Mouse (Mus musculus): ENCODE data around the gene Rpl27. TPM values are rescaled to one million over a fixed set of nuclear protein-coding genes. Genes with fewer than 3 reads are reported as not detected.
A peak's percentile ranks its signal among the peaks of the same experiment; 100 is the strongest.
"Not testable (repeated sequence)": the region's sequence is repeated elsewhere in the genome, so short reads cannot be mapped to it uniquely, and the experiment has no call there.

Rpl27 gene
- polyA plus RNA-seq, 1 experiment, result 697 TPM

- Histone ChIP-seq H3K9me3 (no peaks in the 10 kb centered on the region), H3K4me3 (replicated peaks) (peak within 1 kb of the TSS; percentile 99), H3K27me3 (replicated peaks) (no peaks in the 10 kb centered on the region), H3K36me3 (replicated peaks; ENCODE audit: low read length) (peaks cover 23% of the 10 kb centered on the region), H3K4me1 (peaks cover 46% of the 10 kb centered on the region)
- TF ChIP-seq FLI1 (IDR thresholded peaks at IDR 0.05; ENCODE audit: low read length) (no peak), GATA1 (IDR thresholded peaks at IDR 0.05; ENCODE audit: borderline replicate concordance, low read length) (no peak)
Measured at GRCm38 (mm10) chr11:101424925-101425813, 16.9 kb upstream of the Rpl27 start, which contains the start of the genes Rundc1 and Ptges3l. TSS of gene Rundc1 (plus strand) at chr11:101425085. TSS of gene Ptges3l (minus strand) at chr11:101425333.

GRCm38 (mm10) chr11:101426165-101426564 lies 15.9 kb upstream of the Rpl27 start:
- Histone ChIP-seq H3K9me3 (no peaks in the 10 kb centered on the region), H3K4me3 (replicated peaks) (peak overlapping the region; percentile 99), H3K36me3 (replicated peaks; ENCODE audit: low read length) (peaks cover 33% of the 10 kb centered on the region), H3K4me1 (peaks cover 45% of the 10 kb centered on the region), H3K27me3 (replicated peaks) (no peaks in the 10 kb centered on the region)
- TF ChIP-seq FLI1 (IDR thresholded peaks at IDR 0.05; ENCODE audit: low read length), result no peak
- no peak for TF ChIP-seq GATA1 (IDR thresholded peaks at IDR 0.05; ENCODE audit: borderline replicate concordance, low read length)

GRCm38 (mm10) chr11:101431327-101431726 lies 10.8 kb upstream of the Rpl27 start:
- no peaks in the 10 kb centered on the region for H3K9me3 ChIP-seq
- H3K36me3 ChIP-seq (replicated peaks; ENCODE audit: low read length), result peaks cover 77% of the 10 kb centered on the region
- H3K27me3 ChIP-seq (replicated peaks), result no peaks in the 10 kb centered on the region
- peaks cover 29% of the 10 kb centered on the region for H3K4me1 ChIP-seq
- H3K4me3 ChIP-seq (replicated peaks), result no peak overlapping the region
- TF ChIP-seq FLI1 (IDR thresholded peaks at IDR 0.05; ENCODE audit: low read length) (no peak), GATA1 (IDR thresholded peaks at IDR 0.05; ENCODE audit: borderline replicate concordance, low read length) (no peak)

DNA sequence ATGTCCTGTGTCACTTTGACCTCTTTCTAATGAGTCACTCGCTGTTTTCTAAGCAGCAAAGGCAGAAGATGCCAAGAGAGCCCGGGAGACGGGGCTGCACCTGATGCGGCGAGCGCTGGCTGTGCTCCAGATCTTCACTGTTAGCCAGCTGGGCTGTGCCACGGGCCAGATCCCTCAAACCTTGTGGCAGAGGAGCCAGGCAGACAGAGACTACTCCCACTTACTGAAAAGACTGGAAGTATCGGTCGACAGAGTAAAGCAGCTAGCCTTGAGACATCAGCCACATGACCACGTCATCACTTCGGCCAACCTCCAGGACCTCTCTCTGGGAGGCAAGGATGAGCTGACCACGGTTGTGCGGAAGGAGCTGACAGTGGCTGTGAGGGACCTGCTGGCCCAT lies 8.7 kb upstream of the Rpl27 start:
- Histone ChIP-seq H3K36me3 (replicated peaks; ENCODE audit: low read length) (peaks cover 80% of the 10 kb centered on the region), H3K4me3 (replicated peaks) (no peak overlapping the region), H3K27me3 (replicated peaks) (no peaks in the 10 kb centered on the region), H3K4me1 (peaks cover 18% of the 10 kb centered on the region), H3K9me3 (no peaks in the 10 kb centered on the region)
- TF ChIP-seq FLI1 (IDR thresholded peaks at IDR 0.05; ENCODE audit: low read length) (no peak), GATA1 (IDR thresholded peaks at IDR 0.05; ENCODE audit: borderline replicate concordance, low read length) (no peak)

GRCm38 (mm10) chr11:101435831-101436230 lies 6.3 kb upstream of the Rpl27 start:
- Histone ChIP-seq H3K4me3 (replicated peaks) (no peak overlapping the region), H3K27me3 (replicated peaks) (no peaks in the 10 kb centered on the region)

GRCm38 (mm10) chr11:101436916-101437315 lies 5.2 kb upstream of the Rpl27 start:
- Histone ChIP-seq H3K4me1 (peaks cover 15% of the 10 kb centered on the region), H3K36me3 (replicated peaks; ENCODE audit: low read length) (peaks cover 45% of the 10 kb centered on the region), H3K9me3 (no peaks in the 10 kb centered on the region), H3K27me3 (replicated peaks) (no peaks in the 10 kb centered on the region), H3K4me3 (replicated peaks) (no peak overlapping the region)
- TF ChIP-seq FLI1 (IDR thresholded peaks at IDR 0.05; ENCODE audit: low read length), result no peak
- no peak for TF ChIP-seq GATA1 (IDR thresholded peaks at IDR 0.05; ENCODE audit: borderline replicate concordance, low read length)

More at GRCm38 (mm10) chr11:101435831-101436230, 6.3 kb upstream of the Rpl27 start:
- TF ChIP-seq FLI1 (IDR thresholded peaks at IDR 0.05; ENCODE audit: low read length) (no peak), GATA1 (IDR thresholded peaks at IDR 0.05; ENCODE audit: borderline replicate concordance, low read length) (no peak)
- Histone ChIP-seq H3K4me1 (peaks cover 15% of the 10 kb centered on the region), H3K36me3 (replicated peaks; ENCODE audit: low read length) (peaks cover 55% of the 10 kb centered on the region), H3K9me3 (no peaks in the 10 kb centered on the region)

- not testable (repeated sequence) for H3K27me3 ChIP-seq (replicated peaks); H3K4me3 ChIP-seq (replicated peaks); H3K9me3 ChIP-seq
- H3K36me3 ChIP-seq (replicated peaks; ENCODE audit: low read length), result peaks cover 37% of the 10 kb centered on the region
- H3K4me1 ChIP-seq, result peaks cover 18% of the 10 kb centered on the region
Measured at GRCm38 (mm10) chr11:101438006-101438405, 4.1 kb upstream of the Rpl27 start.

- not testable (repeated sequence) for H3K27me3 ChIP-seq (replicated peaks); H3K9me3 ChIP-seq
- peaks cover 38% of the 10 kb centered on the region for H3K36me3 ChIP-seq (replicated peaks; ENCODE audit: low read length)
- peak overlapping the region; percentile 95 for H3K4me3 ChIP-seq (replicated peaks)
- peaks cover 32% of the 10 kb centered on the region for H3K4me1 ChIP-seq
Measured at GRCm38 (mm10) chr11:101441450-101442126, 510 bp upstream of the Rpl27 start.

- H3K9me3 ChIP-seq, result no peaks in the 10 kb centered on the region
- no peaks in the 10 kb centered on the region for H3K27me3 ChIP-seq (replicated peaks)
- TF ChIP-seq GATA1 (IDR thresholded peaks at IDR 0.05; ENCODE audit: borderline replicate concordance, low read length) (no peak), FLI1 (IDR thresholded peaks at IDR 0.05; ENCODE audit: low read length) (no peak)
- peaks cover 32% of the 10 kb centered on the region for H3K36me3 ChIP-seq (replicated peaks; ENCODE audit: low read length)
- H3K4me1 ChIP-seq, result peaks cover 34% of the 10 kb centered on the region
- H3K4me3 ChIP-seq (replicated peaks), result peak overlapping the region; percentile 95
Measured at GRCm38 (mm10) chr11:101442760-101443159, 662 bp downstream of the Rpl27 start.

GRCm38 (mm10) chr11:101446319-101446718 lies 4.2 kb downstream of the Rpl27 start:
- Histone ChIP-seq H3K4me3 (replicated peaks) (no peak overlapping the region), H3K27me3 (replicated peaks) (no peaks in the 10 kb centered on the region), H3K36me3 (replicated peaks; ENCODE audit: low read length) (peaks cover 33% of the 10 kb centered on the region), H3K4me1 (peaks cover 58% of the 10 kb centered on the region), H3K9me3 (no peaks in the 10 kb centered on the region)
- no peak for TF ChIP-seq FLI1 (IDR thresholded peaks at IDR 0.05; ENCODE audit: low read length)
- no peak for TF ChIP-seq GATA1 (IDR thresholded peaks at IDR 0.05; ENCODE audit: borderline replicate concordance, low read length)

- Histone ChIP-seq H3K4me1 (peaks cover 64% of the 10 kb centered on the region), H3K36me3 (replicated peaks; ENCODE audit: low read length) (peaks cover 34% of the 10 kb centered on the region)
- not testable (repeated sequence) for H3K27me3 ChIP-seq (replicated peaks); H3K4me3 ChIP-seq (replicated peaks); H3K9me3 ChIP-seq
Measured at GRCm38 (mm10) chr11:101446860-101447259, 4.8 kb downstream of the Rpl27 start.
